Mouse (Mus musculus): Measurements from ENCODE around the gene B4galt3. TPM values are rescaled to one million over a fixed set of nuclear protein-coding genes. Genes with fewer than 3 reads are reported as not detected.

B4galt3 gene
- polyA plus RNA-seq, 1 experiment from 2014 or later: 56.8 TPM

DNA sequence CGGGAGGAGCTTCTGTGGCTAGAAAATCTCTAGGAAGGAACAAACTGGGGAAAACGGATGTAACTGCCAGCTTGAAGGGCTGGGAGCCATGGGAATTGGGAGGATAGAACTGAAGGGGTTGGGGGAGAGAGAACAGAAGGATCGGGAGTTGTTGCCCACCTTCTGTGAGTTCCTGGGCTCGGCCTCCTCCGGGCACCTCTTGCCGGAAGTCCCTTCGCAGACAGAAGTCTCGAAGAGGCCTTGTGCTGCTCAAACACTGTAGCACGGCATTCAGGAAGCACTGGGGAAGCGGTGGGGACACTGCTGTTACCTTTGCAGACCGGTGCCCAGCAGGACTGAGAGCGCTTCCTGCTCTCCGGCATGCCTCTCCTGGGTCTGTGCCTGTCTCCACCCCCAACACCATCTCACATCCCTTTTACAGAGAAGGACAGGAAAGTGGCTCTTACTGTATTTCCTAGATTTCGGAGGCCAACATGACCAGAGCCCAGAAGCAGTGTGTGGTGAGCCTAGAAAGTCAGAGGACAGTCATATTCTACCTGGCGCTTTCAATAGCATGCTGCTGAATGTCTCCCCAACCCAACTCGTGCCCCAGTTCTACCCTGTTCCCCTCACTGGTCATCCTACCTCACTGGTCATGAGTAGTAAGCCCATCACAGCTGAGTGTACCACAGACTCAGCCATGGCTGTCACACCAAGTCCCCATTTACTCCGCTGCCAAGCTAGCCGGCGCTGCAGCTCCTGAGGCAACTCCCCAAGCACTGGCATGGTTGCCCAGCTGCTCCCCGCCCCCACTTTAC is 15.2 kb downstream of the B4galt3 start:
- ATAC-seq (replicated peaks; ENCODE audit: insufficient number of reproducible peaks, low FRiP score, low TSS enrichment, low read depth) (no peak), DNase-seq (ENCODE audit: low spot score) (no peak)
- H3K4me2 ChIP-seq (ENCODE audit: low read depth, low read length): no peak overlapping the region
- no peaks in the 10 kb centered on the region for H3K9me3 ChIP-seq (replicated peaks; ENCODE audit: control insufficient read depth, low read length)
- H3K9ac ChIP-seq (replicated peaks; ENCODE audit: low read length): no peak overlapping the region
- 87% methylated on average over 20 of the region's 20 CpGs for WGBS
- no peaks in the 10 kb centered on the region for H3K27me3 ChIP-seq (ENCODE audit: control insufficient read depth, insufficient read depth, low read length)
- no peak overlapping the region for H3K27ac ChIP-seq (replicated peaks; ENCODE audit: low read depth, low read length)
- no peaks in the 10 kb centered on the region; the same call in none of the 2 replicates for H3K36me3 ChIP-seq (replicated peaks; ENCODE audit: control insufficient read depth, insufficient read depth, low read depth, low read length)
- H3K4me1 ChIP-seq (ENCODE audit: control insufficient read depth, insufficient read depth, low read length): 0 out of 2 replicates have a peak, but pooled peaks cover under 1% of the 10 kb centered on the region
- H3K4me3 ChIP-seq (ENCODE audit: low read depth, low read length): no peak overlapping the region

DNA sequence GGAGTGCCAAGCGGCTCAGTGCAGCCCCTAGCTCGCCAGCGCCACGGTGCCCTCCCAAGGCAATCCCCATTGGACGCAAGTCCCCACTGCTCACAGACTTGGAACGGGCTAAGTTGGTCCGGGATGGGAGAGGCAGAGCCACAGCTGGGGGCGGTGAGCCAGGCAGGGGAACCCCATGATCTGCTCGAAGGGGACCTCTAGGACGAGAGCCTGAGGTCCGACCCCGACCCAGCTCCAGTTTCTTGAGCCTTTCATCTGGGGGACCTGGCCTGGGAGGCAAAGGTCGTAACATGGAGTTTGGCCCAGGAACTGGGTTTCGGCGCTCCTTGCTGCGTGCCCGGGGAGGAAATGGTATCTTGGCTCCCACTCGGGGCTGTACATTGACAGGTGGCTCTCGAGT is 16.4 kb downstream of the B4galt3 start:
- no peaks in the 10 kb centered on the region; the same call in none of the 2 replicates for H3K36me3 ChIP-seq (replicated peaks; ENCODE audit: control insufficient read depth, insufficient read depth, low read depth, low read length)

DNA sequence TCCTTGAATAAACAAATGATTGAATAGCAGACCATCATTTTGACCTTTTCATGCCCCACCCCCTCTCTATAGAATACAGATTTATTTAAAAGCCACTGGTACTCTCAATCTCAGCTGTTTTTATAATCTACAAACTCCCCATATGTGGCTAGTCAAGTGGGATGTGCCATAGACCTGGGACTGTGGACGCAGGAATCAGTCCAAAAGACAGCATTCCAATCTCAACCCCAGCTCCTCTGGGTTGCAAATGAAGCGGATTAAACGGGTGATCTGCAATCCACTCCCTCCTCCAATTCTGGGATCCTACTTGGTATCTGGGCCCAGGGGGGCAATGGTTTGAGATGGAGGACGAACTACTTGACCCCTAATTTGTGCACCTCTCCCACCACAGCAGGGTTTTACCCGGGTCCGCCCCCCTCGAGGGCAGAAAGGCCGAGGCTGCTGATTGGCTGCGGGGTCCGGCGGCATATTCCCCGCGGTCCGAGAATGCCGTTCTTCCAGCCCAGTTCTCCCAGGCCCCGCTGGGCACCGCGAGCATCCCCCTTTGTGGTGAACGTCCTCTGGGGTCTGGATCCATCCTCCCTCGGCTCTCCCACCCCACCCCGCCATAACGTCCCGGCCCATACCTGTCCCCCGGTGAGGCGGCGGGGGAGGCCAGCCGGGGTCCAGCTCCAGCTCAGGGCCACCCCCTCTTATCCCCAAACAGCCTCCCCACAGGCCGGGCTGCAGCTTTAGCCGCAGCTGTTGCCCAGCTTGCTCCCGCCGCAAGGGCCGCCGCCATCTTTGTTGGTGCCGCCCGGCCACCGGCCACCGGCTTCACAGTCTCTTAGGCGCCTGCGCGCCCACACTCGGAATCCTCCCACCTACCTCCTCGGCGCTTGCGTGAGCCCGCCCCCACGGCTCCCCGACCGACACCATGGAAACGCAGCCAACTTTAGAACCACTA is 17.3 kb downstream of the B4galt3 start, which contains the start of gene Usp21:
TSS of gene Usp21 (minus strand) at position 856 of the 946 bp plus-strand sequence.
- ATAC-seq (replicated peaks; ENCODE audit: insufficient number of reproducible peaks, low FRiP score, low TSS enrichment, low read depth): peak; percentile 91
- Histone ChIP-seq H3K36me3 (replicated peaks; ENCODE audit: control insufficient read depth, insufficient read depth, low read depth, low read length) (no peaks in the 10 kb centered on the region; the same call in none of the 2 replicates), H3K9ac (replicated peaks; ENCODE audit: low read length) (peak within 1 kb of the TSS; percentile 99), H3K27ac (replicated peaks; ENCODE audit: low read depth, low read length) (peak within 1 kb of the TSS; percentile 88), H3K9me3 (replicated peaks; ENCODE audit: control insufficient read depth, low read length) (no peaks in the 10 kb centered on the region), H3K4me1 (ENCODE audit: control insufficient read depth, insufficient read depth, low read length) (no peaks in the 10 kb centered on the region), H3K4me3 (ENCODE audit: low read depth, low read length) (peak within 1 kb of the TSS; percentile 90), H3K4me2 (ENCODE audit: low read depth, low read length) (peak within 1 kb of the TSS; percentile 67), H3K27me3 (ENCODE audit: control insufficient read depth, insufficient read depth, low read length) (no peaks in the 10 kb centered on the region)
- 1% methylated on average over 48 of the region's 49 CpGs for WGBS
- DNase-seq (ENCODE audit: low spot score): peak; percentile 96

More for the DNA sequence above, 16.4 kb downstream of the B4galt3 start:
- DNase-seq (ENCODE audit: low spot score) (no peak), ATAC-seq (replicated peaks; ENCODE audit: insufficient number of reproducible peaks, low FRiP score, low TSS enrichment, low read depth) (no peak)
- 0 out of 2 replicates have a peak overlapping the region, but pooled peaks have one; percentile 90 for H3K4me3 ChIP-seq (ENCODE audit: low read depth, low read length)
- no peaks in the 10 kb centered on the region for H3K27me3 ChIP-seq (ENCODE audit: control insufficient read depth, insufficient read depth, low read length)
- H3K4me2 ChIP-seq (ENCODE audit: low read depth, low read length): peak overlapping the region; percentile 67; the same call in 1 of the 2 replicates
- WGBS: 90% methylated on average over 19 of the region's 19 CpGs
- H3K9ac ChIP-seq (replicated peaks; ENCODE audit: low read length): no peak overlapping the region
- H3K9me3 ChIP-seq (replicated peaks; ENCODE audit: control insufficient read depth, low read length): no peaks in the 10 kb centered on the region
- no peaks in the 10 kb centered on the region for H3K4me1 ChIP-seq (ENCODE audit: control insufficient read depth, insufficient read depth, low read length)
- no peak overlapping the region for H3K27ac ChIP-seq (replicated peaks; ENCODE audit: low read depth, low read length)

DNA sequence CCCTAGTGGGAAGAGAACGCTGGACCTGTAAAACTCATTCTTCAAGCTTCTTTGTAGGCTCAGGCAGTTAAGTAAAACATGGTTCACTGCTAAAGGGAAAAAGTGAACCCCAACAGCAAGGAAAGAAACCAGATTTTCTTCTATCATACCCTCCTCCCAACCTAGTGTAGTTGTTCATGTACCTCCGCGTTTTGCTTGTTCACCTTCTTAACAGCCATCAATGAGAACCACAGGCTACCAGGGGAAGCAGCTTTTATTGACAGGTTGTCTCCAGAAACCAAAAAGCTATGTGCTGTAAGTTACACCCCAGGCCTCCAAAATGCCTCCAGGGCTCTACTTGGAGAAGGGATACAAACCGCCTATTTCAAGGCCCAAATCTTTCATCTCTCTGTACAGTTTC is 18.2 kb downstream of the B4galt3 start:
- H3K4me3 ChIP-seq (ENCODE audit: low read depth, low read length): peak overlapping the region; percentile 90; the same call in 1 of the 2 replicates
- H3K4me1 ChIP-seq (ENCODE audit: control insufficient read depth, insufficient read depth, low read length): no peaks in the 10 kb centered on the region
- no peaks in the 10 kb centered on the region; the same call in none of the 2 replicates for H3K36me3 ChIP-seq (replicated peaks; ENCODE audit: control insufficient read depth, insufficient read depth, low read depth, low read length)
- WGBS: 66% methylated on average over 4 of the region's 4 CpGs
- no peaks in the 10 kb centered on the region for H3K9me3 ChIP-seq (replicated peaks; ENCODE audit: control insufficient read depth, low read length)
- H3K27me3 ChIP-seq (ENCODE audit: control insufficient read depth, insufficient read depth, low read length): no peaks in the 10 kb centered on the region
- ATAC-seq (replicated peaks; ENCODE audit: insufficient number of reproducible peaks, low FRiP score, low TSS enrichment, low read depth) (no peak), DNase-seq (ENCODE audit: low spot score) (no peak)
- H3K27ac ChIP-seq (replicated peaks; ENCODE audit: low read depth, low read length): peak overlapping the region; percentile 88; the same call in 1 of the 2 replicates
- peak overlapping the region; percentile 67; the same call in 1 of the 2 replicates for H3K4me2 ChIP-seq (ENCODE audit: low read depth, low read length)
- H3K9ac ChIP-seq (replicated peaks; ENCODE audit: low read length): no peak overlapping the region

DNA sequence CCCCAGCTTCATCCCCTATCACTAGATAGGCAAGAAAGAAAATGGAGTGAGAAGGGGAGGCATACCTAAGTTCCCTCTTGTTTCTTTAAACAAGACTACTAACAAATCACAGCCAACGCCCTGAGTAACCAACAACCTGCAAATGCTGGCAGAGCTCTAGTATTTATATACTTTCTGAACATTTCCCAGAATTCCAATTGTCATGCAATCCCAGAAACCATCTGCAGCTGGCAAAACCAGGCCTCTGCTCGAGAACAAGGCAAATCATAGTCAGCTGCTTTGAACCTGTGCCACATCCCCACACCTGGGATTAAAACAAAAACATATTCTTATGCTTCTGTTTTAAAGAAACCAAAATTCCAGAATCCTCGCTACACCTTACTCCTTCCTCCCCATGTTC is 23.2 kb downstream of the B4galt3 start:
- H3K4me1 ChIP-seq (ENCODE audit: control insufficient read depth, insufficient read depth, low read length): no peaks in the 10 kb centered on the region
- no peak overlapping the region for H3K4me2 ChIP-seq (ENCODE audit: low read depth, low read length)
- no peak overlapping the region for H3K9ac ChIP-seq (replicated peaks; ENCODE audit: low read length)
- H3K4me3 ChIP-seq (ENCODE audit: low read depth, low read length): no peak overlapping the region
- no peaks in the 10 kb centered on the region for H3K27me3 ChIP-seq (ENCODE audit: control insufficient read depth, insufficient read depth, low read length)
- DNase-seq (ENCODE audit: low spot score) (no peak), ATAC-seq (replicated peaks; ENCODE audit: insufficient number of reproducible peaks, low FRiP score, low TSS enrichment, low read depth) (no peak)
- H3K36me3 ChIP-seq (replicated peaks; ENCODE audit: control insufficient read depth, insufficient read depth, low read depth, low read length): no peaks in the 10 kb centered on the region; the same call in none of the 2 replicates
- 84% methylated on average over 3 of the region's 3 CpGs for WGBS
- no peak overlapping the region for H3K27ac ChIP-seq (replicated peaks; ENCODE audit: low read depth, low read length)
- H3K9me3 ChIP-seq (replicated peaks; ENCODE audit: control insufficient read depth, low read length): no peaks in the 10 kb centered on the region

DNA sequence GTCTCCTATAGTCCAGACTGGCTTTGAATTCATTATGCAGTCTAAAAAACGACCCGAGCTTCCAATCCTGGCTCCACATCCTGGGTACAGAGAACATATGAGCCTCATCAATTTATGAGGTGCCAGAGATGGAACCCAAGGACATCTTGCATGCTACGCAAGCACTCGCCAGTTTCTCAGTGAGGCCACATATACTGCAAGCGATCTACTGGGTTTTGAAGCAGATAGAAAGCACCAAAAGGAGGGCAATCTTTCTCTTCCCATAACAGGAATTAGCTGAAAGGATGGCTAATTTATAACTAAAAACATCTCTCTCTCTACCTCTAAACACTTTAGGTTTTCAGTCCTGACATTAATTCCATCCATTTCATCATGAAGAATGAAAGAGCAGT is 23.8 kb downstream of the B4galt3 start:
- ATAC-seq (replicated peaks; ENCODE audit: insufficient number of reproducible peaks, low FRiP score, low TSS enrichment, low read depth) (no peak), DNase-seq (ENCODE audit: low spot score) (no peak)
- no peaks in the 10 kb centered on the region for H3K27me3 ChIP-seq (ENCODE audit: control insufficient read depth, insufficient read depth, low read length)
- peak overlapping the region; percentile 91 for H3K9ac ChIP-seq (replicated peaks; ENCODE audit: low read length)
- no peaks in the 10 kb centered on the region for H3K4me1 ChIP-seq (ENCODE audit: control insufficient read depth, insufficient read depth, low read length)
- H3K36me3 ChIP-seq (replicated peaks; ENCODE audit: control insufficient read depth, insufficient read depth, low read depth, low read length): no peaks in the 10 kb centered on the region; the same call in none of the 2 replicates
- 55% methylated on average over 5 of the region's 5 CpGs for WGBS
- no peaks in the 10 kb centered on the region for H3K9me3 ChIP-seq (replicated peaks; ENCODE audit: control insufficient read depth, low read length)
- H3K4me2 ChIP-seq (ENCODE audit: low read depth, low read length): peak overlapping the region; percentile 46
- peak overlapping the region; percentile 71 for H3K4me3 ChIP-seq (ENCODE audit: low read depth, low read length)
- H3K27ac ChIP-seq (replicated peaks; ENCODE audit: low read depth, low read length): peak overlapping the region; percentile 91; the same call in 1 of the 2 replicates

DNA sequence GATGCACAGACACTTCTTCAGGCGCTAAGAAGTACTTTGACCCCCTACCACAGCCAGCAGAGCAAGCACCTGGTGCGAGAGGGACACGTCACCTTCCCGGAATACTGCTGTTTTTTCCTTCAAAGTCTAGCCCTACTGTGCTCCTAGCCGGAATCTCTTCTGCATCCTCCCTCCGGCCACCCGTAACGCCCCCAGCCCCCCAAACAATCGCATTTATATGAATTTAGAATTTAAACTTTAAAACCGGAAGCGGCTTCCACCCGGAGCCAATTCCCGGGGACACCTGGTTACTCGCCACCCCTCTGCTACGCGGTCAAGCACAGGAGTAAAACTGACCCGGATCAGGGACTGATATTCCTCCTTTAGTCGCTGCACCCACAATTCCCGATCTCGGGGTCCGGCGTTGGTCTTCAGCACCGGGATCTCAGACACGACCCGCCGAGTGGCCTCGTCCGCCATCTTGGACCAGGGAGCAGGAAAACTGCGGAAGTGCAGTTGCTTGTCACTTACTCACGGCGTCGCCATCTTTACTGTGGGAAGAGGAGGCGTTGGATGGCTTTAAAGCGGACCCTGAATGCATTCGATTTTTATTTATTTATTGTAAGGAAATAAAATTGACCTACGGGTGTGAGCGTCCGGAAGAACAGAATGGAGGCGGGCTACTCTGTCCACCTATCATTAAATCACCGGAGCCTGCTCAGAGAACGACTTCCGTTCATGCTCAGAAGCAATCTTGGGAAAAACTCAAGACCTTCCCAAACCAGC is 24.4 kb downstream of the B4galt3 start, which contains the start of gene Ufc1:
TSS of gene Ufc1 (minus strand) at position 727 of the 765 bp plus-strand sequence.
- WGBS: under 1% methylated on average over 42 of the region's 42 CpGs

More for the DNA sequence above, 24.4 kb downstream of the B4galt3 start, which contains the start of gene Ufc1:
- no peaks in the 10 kb centered on the region for H3K27me3 ChIP-seq (ENCODE audit: control insufficient read depth, insufficient read depth, low read length)
- no peaks in the 10 kb centered on the region for H3K9me3 ChIP-seq (replicated peaks; ENCODE audit: control insufficient read depth, low read length)
- no peaks in the 10 kb centered on the region for H3K4me1 ChIP-seq (ENCODE audit: control insufficient read depth, insufficient read depth, low read length)
- peak within 1 kb of the TSS; percentile 91 for H3K27ac ChIP-seq (replicated peaks; ENCODE audit: low read depth, low read length)
- H3K4me2 ChIP-seq (ENCODE audit: low read depth, low read length): peak within 1 kb of the TSS; percentile 46
- peak within 1 kb of the TSS; percentile 71 for H3K4me3 ChIP-seq (ENCODE audit: low read depth, low read length)
- no peaks in the 10 kb centered on the region for H3K36me3 ChIP-seq (replicated peaks; ENCODE audit: control insufficient read depth, insufficient read depth, low read depth, low read length)
- H3K9ac ChIP-seq (replicated peaks; ENCODE audit: low read length): peak within 1 kb of the TSS; percentile 91
- peak; percentile 89 for DNase-seq (ENCODE audit: low spot score)
- ATAC-seq (replicated peaks; ENCODE audit: insufficient number of reproducible peaks, low FRiP score, low TSS enrichment, low read depth): peak; percentile 42
